Mouse (Mus musculus): Measurements from ENCODE around the gene Hdgfl3. TPM values are rescaled to one million over a fixed set of nuclear protein-coding genes. Genes with fewer than 3 reads are reported as not detected.

Gene Hdgfl3
- polyA plus RNA-seq, 2 experiments, result 0.27 to 0.33 TPM

DNA sequence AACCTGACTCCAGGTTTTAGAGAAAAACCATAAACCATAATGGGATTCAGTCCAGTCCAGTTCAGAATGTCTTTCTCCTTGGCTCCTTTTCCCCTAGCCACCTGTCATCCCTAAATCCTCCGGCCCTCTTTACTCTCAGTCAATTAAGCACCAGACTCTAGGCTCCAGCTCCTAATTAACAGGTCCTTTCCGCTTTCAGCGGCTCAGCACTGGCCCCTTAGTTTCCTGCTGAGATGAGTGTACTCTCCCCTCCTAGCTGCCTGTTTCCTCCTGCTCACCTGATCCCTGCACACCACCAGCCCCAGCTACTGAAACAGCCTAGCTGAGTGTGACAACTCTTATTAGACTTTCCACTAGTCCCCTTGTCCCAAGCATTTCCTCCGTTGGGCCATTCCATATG, 86.5 kb downstream of the Hdgfl3 start:
- ATAC-seq (ENCODE audit: insufficient read depth), result no peak

DNA sequence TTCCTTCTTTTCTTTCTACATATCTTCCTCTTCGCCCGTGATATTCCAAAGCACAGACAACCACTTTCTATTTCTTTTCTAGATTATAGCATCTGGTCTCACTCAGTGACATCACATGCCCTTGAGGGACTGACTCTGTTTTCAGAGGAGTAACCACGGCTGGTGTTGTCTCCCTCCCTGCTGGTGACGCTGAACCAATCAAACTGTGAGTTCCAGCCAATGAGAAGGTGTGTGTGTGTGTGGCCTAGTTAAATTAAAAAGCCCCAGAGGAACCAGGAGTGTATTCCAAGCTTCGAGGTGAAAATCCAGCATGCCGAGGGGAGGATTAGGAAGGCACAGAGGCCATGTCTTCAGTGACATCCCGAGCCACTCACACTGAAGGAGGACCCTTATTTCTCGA, 87.3 kb downstream of the Hdgfl3 start:
- DNase-seq (ENCODE audit: low read depth in 3 of 3, low spot score in 3 of 3) (no peak), ATAC-seq (ENCODE audit: insufficient read depth) (no peak)
- Histone ChIP-seq H3K9me3 (ENCODE audit: control insufficient read depth, low read length) (no peaks in the 10 kb centered on the region), H3K9ac (replicated peaks) (no peak overlapping the region), H3K27me3 (ENCODE audit: control insufficient read depth, insufficient read depth, low read length) (no peaks in the 10 kb centered on the region; the same call in none of the 2 replicates), H3K27ac (no peak overlapping the region), H3K4me1 (replicated peaks; ENCODE audit: control insufficient read depth in 2 of 2, insufficient read depth in 2 of 2, low read length in 1 of 2) (peaks cover 0 to 10% of the 10 kb centered on the region in 2 experiments; a peak in 1 of 4 replicates), H3K4me3 (ENCODE audit: insufficient read depth in 1 of 2, low read depth in 2 of 2, low read length in 2 of 2) (no peak overlapping the region), H3K4me2 (ENCODE audit: low read depth) (no peak overlapping the region), H3K36me3 (replicated peaks; ENCODE audit: control insufficient read depth, insufficient read depth, low read depth) (no peaks in the 10 kb centered on the region)
- 43% methylated on average over 8 of the region's 8 CpGs for WGBS (ENCODE audit: insufficient replicate concordance)
- no peak for TF ChIP-seq EP300 (IDR thresholded peaks at IDR 0.05; ENCODE audit: low read depth)
- TF ChIP-seq CTCF (IDR thresholded peaks at IDR 0.05; ENCODE audit: low read depth), result no peak

More for the DNA sequence above, 86.5 kb downstream of the Hdgfl3 start:
- no peak for DNase-seq (ENCODE audit: low read depth in 3 of 3, low spot score in 3 of 3)
- no peak overlapping the region for H3K9ac ChIP-seq (replicated peaks)
- WGBS (ENCODE audit: insufficient replicate concordance), result 82% methylated on average over 4 of the region's 4 CpGs
- no peak overlapping the region for H3K4me2 ChIP-seq (ENCODE audit: low read depth)
- TF ChIP-seq EP300 (IDR thresholded peaks at IDR 0.05; ENCODE audit: low read depth), result no peak
- no peak for TF ChIP-seq CTCF (IDR thresholded peaks at IDR 0.05; ENCODE audit: low read depth)
- peaks cover 0 to 10% of the 10 kb centered on the region in 2 experiments; a peak in 1 of 4 replicates for H3K4me1 ChIP-seq (replicated peaks; ENCODE audit: control insufficient read depth in 2 of 2, insufficient read depth in 2 of 2, low read length in 1 of 2)
- no peak overlapping the region for H3K27ac ChIP-seq
- H3K4me3 ChIP-seq (ENCODE audit: insufficient read depth in 1 of 2, low read depth in 2 of 2, low read length in 2 of 2), result no peak overlapping the region
- no peaks in the 10 kb centered on the region for H3K36me3 ChIP-seq (replicated peaks; ENCODE audit: control insufficient read depth, insufficient read depth, low read depth)
- no peaks in the 10 kb centered on the region for H3K9me3 ChIP-seq (ENCODE audit: control insufficient read depth, low read length)
- no peaks in the 10 kb centered on the region; the same call in none of the 2 replicates for H3K27me3 ChIP-seq (ENCODE audit: control insufficient read depth, insufficient read depth, low read length)

DNA sequence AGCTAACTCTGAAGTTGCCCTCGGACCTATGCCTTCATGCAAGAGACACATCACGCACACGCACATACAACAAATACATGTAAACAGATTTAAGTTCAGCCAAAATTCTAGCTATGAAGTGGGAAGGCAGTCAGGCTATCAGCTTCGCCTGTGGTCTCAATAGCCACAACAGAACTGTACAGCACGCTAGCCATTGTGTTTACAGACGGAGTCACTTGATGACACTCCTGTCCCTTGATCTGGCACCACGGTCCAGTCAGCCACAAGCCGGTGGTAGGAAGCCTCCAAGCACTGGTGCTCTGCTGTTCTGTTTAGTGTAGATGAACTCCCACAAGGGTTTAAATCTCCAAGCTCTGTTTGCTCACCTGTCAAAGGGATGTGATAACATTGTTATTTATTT, 88.3 kb downstream of the Hdgfl3 start:
- Histone ChIP-seq H3K36me3 (replicated peaks; ENCODE audit: control insufficient read depth, insufficient read depth, low read depth) (no peaks in the 10 kb centered on the region), H3K9ac (replicated peaks) (no peak overlapping the region), H3K4me1 (replicated peaks; ENCODE audit: control insufficient read depth in 2 of 2, insufficient read depth in 2 of 2, low read length in 1 of 2) (peaks cover 0 to 6% of the 10 kb centered on the region in 2 experiments; a peak in 1 of 4 replicates), H3K27me3 (ENCODE audit: control insufficient read depth, insufficient read depth, low read length) (no peaks in the 10 kb centered on the region; the same call in none of the 2 replicates), H3K4me3 (ENCODE audit: insufficient read depth in 1 of 2, low read depth in 2 of 2, low read length in 2 of 2) (no peak overlapping the region), H3K9me3 (ENCODE audit: control insufficient read depth, low read length) (no peaks in the 10 kb centered on the region), H3K27ac (no peak overlapping the region), H3K4me2 (ENCODE audit: low read depth) (no peak overlapping the region)
- no peak for ATAC-seq (ENCODE audit: insufficient read depth)
- no peak for DNase-seq (ENCODE audit: low read depth in 3 of 3, low spot score in 3 of 3)
- 68% methylated on average over 8 of the region's 8 CpGs for WGBS (ENCODE audit: insufficient replicate concordance)
- TF ChIP-seq EP300 (IDR thresholded peaks at IDR 0.05; ENCODE audit: low read depth) (no peak), CTCF (IDR thresholded peaks at IDR 0.05; ENCODE audit: low read depth) (no peak)

DNA sequence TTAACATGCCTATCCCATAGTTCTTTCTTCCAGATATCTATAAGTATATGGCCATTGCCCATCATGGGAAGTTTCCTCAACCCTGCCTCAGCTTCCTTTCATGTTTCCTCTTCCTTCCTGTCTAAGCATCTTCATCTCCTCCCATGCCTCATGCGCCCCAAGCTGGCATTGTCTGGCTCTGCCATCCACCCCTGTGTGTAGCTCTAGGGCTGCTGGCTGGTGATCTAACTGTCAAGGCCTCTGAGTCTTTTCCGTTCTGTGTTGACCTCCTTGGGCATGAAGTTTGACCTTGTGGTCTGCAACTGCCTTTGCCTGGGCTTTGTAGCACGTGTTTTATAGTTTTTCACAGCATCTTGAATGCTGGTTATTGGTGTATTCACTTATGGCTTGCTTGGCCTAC, 89.0 kb downstream of the Hdgfl3 start:
- Histone ChIP-seq H3K4me2 (ENCODE audit: low read depth) (no peak overlapping the region), H3K36me3 (replicated peaks; ENCODE audit: control insufficient read depth, insufficient read depth, low read depth) (no peaks in the 10 kb centered on the region), H3K4me3 (ENCODE audit: insufficient read depth in 1 of 2, low read depth in 2 of 2, low read length in 2 of 2) (no peak overlapping the region), H3K9me3 (ENCODE audit: control insufficient read depth, low read length) (no peaks in the 10 kb centered on the region), H3K4me1 (replicated peaks; ENCODE audit: control insufficient read depth in 2 of 2, insufficient read depth in 2 of 2, low read length in 1 of 2) (peaks cover 0 to 6% of the 10 kb centered on the region in 2 experiments; a peak in 1 of 4 replicates), H3K9ac (replicated peaks) (no peak overlapping the region), H3K27me3 (ENCODE audit: control insufficient read depth, insufficient read depth, low read length) (no peaks in the 10 kb centered on the region; the same call in none of the 2 replicates), H3K27ac (no peak overlapping the region)
- WGBS (ENCODE audit: insufficient replicate concordance), result 53% methylated on average over 3 of the region's 3 CpGs
- TF ChIP-seq CTCF (IDR thresholded peaks at IDR 0.05; ENCODE audit: low read depth) (no peak), EP300 (IDR thresholded peaks at IDR 0.05; ENCODE audit: low read depth) (no peak)
- DNase-seq (ENCODE audit: low read depth in 3 of 3, low spot score in 3 of 3), result no peak
- no peak for ATAC-seq (ENCODE audit: insufficient read depth)

DNA sequence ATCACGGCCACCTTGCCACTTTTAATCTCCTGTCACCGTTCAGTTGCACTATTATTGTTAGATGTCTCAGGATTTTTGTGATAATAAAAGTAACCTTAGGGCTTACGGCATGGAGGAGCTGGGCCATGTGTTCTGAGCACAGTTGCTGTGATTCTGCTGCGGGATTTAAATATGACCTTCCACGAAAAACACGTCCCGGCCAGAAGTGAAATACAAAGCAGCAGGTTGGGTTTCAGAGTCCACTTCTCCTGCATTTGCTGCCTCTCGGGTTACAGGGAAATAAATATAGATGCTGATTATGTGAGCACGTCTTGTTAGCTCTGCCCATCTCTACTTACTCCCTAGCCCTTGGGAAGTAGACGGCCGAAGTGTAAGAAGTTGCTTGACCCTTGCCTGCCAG, 89.5 kb downstream of the Hdgfl3 start:
- Histone ChIP-seq H3K4me3 (ENCODE audit: insufficient read depth in 1 of 2, low read depth in 2 of 2, low read length in 2 of 2) (no peak overlapping the region), H3K36me3 (replicated peaks; ENCODE audit: control insufficient read depth, insufficient read depth, low read depth) (no peaks in the 10 kb centered on the region), H3K9ac (replicated peaks) (no peak overlapping the region), H3K9me3 (ENCODE audit: control insufficient read depth, low read length) (no peaks in the 10 kb centered on the region), H3K4me1 (replicated peaks; ENCODE audit: control insufficient read depth in 2 of 2, insufficient read depth in 2 of 2, low read length in 1 of 2) (peaks cover 0 to 6% of the 10 kb centered on the region in 2 experiments; a peak in 1 of 4 replicates), H3K27me3 (ENCODE audit: control insufficient read depth, insufficient read depth, low read length) (no peaks in the 10 kb centered on the region; the same call in none of the 2 replicates), H3K4me2 (ENCODE audit: low read depth) (no peak overlapping the region), H3K27ac (no peak overlapping the region)
- ATAC-seq (ENCODE audit: insufficient read depth) (no peak), DNase-seq (ENCODE audit: low read depth in 3 of 3, low spot score in 3 of 3) (no peak)
- TF ChIP-seq CTCF (IDR thresholded peaks at IDR 0.05; ENCODE audit: low read depth), result no peak
- no peak for TF ChIP-seq EP300 (IDR thresholded peaks at IDR 0.05; ENCODE audit: low read depth)
- 71% methylated on average over 11 of the region's 11 CpGs for WGBS (ENCODE audit: insufficient replicate concordance)

Measured in liver, embryonic 14.5 days (tissue).